Mouse (Mus musculus) ES-Bruce4 (cell line): Measurements from ENCODE around the gene Scn7a. TPM values are rescaled to one million over a fixed set of nuclear protein-coding genes. Genes with fewer than 3 reads are reported as not detected.

ENCODE experiments used
- H3K27ac ChIP-seq: 2 replicates; pipeline ENCODE4 v1.5.1; 2012; ENCODE audit warnings: low read length, inconsistent platforms; ENCODE audit not compliant: insufficient read depth
- H3K27me3 ChIP-seq: 2 replicates; pipeline ENCODE4 v1.6.1; 2012; ENCODE audit warnings: mild to moderate bottlenecking, low read length, inconsistent platforms; ENCODE audit not compliant: control insufficient read depth, poor library complexity, insufficient read depth, severe bottlenecking
- H3K36me3 ChIP-seq: 2 replicates; pipeline ENCODE4 v1.6.1; 2012; ENCODE audit warnings: inconsistent platforms, mild to moderate bottlenecking, low read length, moderate library complexity; ENCODE audit not compliant: control insufficient read depth, poor library complexity, insufficient read depth, severe bottlenecking
- H3K4me1 ChIP-seq: one replicate; pipeline ENCODE4 v1.8.1; 2011; ENCODE audit warnings: low read length; ENCODE audit not compliant: control insufficient read depth, insufficient read depth
- H3K4me3 ChIP-seq: 2 replicates; pipeline ENCODE4 v1.5.1; 2011; ENCODE audit warnings: low read depth, mild to moderate bottlenecking, low read length
- H3K9ac ChIP-seq: 2 replicates; pipeline ENCODE4 v1.6.1; 2012; ENCODE audit warnings: low read depth, mild to moderate bottlenecking, inconsistent platforms; ENCODE audit not compliant: poor library complexity, severe bottlenecking
- H3K9me3 ChIP-seq: replicated peaks from 2 replicates; pipeline ENCODE4 v1.6.1; 2012; ENCODE audit warnings: mild to moderate bottlenecking, low read length, inconsistent platforms; ENCODE audit not compliant: control insufficient read depth, poor library complexity, insufficient read depth, severe bottlenecking
- CTCF ChIP-seq: IDR thresholded peaks from one replicate; pipeline ENCODE4 v1.8.1; 2011; ENCODE audit warnings: low read depth, low read length
- EP300 ChIP-seq: IDR thresholded peaks from 2 replicates; pipeline ENCODE4 v1.6.1; 2011; ENCODE audit warnings: low read depth, low read length; ENCODE audit not compliant: insufficient read depth
- POLR2A ChIP-seq: IDR thresholded peaks from one replicate; pipeline ENCODE4 v1.8.1; 2011; ENCODE audit warnings: low read length; ENCODE audit not compliant: insufficient read depth
- polyA plus RNA-seq: library from polyadenylated mRNA; stranded (reverse); fragments of >200 nt; gene quantifications from 2 replicates; pipeline ENCODE4 v1.2.4, GENCODE M21; 2011; ENCODE audit warnings: low read depth; ENCODE audit not compliant: missing spikeins, insufficient read depth, insufficient read length

The Scn7a gene
- not detected in 2 replicates for polyA plus RNA-seq

- Histone ChIP-seq H3K4me3 (no peak within 1 kb of the TSS), H3K36me3 (no peaks in the 10 kb centered on the region), H3K27ac (no peak within 1 kb of the TSS), H3K9ac (no peak within 1 kb of the TSS), H3K27me3 (no peaks in the 10 kb centered on the region), H3K9me3 (no peaks in the 10 kb centered on the region), H3K4me1 (no peaks in the 10 kb centered on the region)
- TF ChIP-seq EP300 (no peak), POLR2A (no peak), CTCF (no peak)
Measured at GRCm38 (mm10) chr2:66784765-66785164, at the start of gene Scn7a. TSS of gene Scn7a (minus strand) at chr2:66784914.

DNA sequence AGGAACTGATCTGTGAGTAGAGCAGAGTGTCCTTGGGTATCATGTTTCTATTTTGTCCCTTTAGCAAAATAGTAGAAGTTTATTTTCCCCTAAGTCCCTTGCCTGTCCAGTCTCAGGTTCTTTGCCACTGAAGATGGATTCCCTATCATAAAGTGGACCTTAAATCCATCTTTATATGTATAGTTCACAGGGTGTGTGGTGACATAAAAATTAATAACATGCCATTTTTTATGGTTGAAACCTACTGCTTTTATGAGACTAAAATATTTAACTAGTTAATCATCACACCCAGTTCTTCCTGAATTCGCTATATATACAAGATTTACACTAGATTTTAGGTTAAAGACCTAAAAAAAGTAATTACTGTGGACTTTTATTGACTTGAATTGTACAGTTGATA, 43.0 kb upstream of the Scn7a start:
- no peaks in the 10 kb centered on the region for H3K27me3 ChIP-seq
- TF ChIP-seq POLR2A (no peak), CTCF (no peak), EP300 (no peak)
- no peaks in the 10 kb centered on the region for H3K36me3 ChIP-seq
- no peak overlapping the region for H3K4me3 ChIP-seq
- H3K9ac ChIP-seq, result no peak overlapping the region
- no peaks in the 10 kb centered on the region for H3K4me1 ChIP-seq
- H3K27ac ChIP-seq, result no peak overlapping the region
- no peaks in the 10 kb centered on the region for H3K9me3 ChIP-seq

DNA sequence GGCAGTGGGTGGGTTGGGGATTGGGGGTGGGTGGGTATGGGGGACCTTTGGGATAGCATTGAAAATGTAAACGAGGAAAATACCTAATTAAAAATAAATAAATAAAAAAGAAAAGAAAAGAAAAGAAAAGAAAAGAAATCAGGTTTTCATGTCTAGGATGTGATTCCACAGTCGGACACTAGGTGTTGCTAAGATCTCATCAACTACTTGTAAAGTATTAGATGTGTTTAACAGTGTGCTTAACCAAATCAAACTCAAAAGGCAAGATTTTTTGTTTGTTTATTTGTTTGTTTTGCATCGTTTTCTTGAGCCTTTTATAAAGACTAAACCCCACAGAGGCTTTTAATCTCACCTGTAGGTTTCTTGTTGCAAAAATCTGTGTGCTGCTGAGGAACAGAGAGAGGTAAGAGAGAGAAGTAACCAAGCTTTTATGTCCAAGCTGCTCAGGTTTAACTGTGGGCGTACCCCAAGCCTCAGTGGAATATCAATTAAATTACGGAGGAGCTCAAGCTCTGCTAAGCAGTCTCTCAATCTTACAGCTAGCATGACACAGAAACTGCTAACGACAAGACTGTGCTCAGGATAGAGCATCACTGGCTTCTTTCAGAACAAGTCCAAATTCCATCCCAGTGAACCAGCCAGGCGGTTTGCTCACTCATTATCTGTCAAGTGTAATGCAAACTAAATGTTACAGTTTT, 35.3 kb upstream of the Scn7a start:
- Histone ChIP-seq H3K4me3 (no peak overlapping the region), H3K9me3 (no peaks in the 10 kb centered on the region), H3K27ac (no peak overlapping the region), H3K36me3 (no peaks in the 10 kb centered on the region), H3K27me3 (no peaks in the 10 kb centered on the region), H3K9ac (no peak overlapping the region), H3K4me1 (no peaks in the 10 kb centered on the region)
- TF ChIP-seq POLR2A (no peak), CTCF (no peak)

DNA sequence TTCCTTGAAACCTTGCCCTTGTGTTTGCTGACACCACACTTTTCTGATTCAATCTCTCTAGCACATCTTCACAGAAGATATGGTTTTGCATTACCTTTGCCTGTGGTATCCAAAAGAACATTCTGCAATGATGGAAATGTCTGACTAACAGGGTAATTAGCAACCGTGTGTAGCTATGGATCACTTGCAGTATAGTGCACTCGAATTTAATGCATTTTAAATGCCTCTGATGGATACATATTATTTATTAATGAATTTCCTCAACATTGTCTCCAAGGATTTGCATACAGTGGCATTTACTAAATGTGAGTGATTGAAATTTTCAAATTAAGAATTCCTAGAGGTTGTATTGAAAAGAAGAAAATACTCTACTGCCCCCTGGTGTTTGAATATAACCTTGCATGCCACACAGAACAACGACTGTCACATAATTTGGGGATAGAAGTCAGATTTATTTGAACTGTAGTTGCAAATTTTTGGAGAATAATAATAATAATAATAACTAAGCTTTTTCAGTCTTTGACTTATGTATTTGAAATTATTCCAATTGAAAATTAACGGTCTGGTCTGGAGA, 15.0 kb upstream of the Scn7a start:
- H3K4me1 ChIP-seq, result no peaks in the 10 kb centered on the region
- no peak overlapping the region for H3K4me3 ChIP-seq
- H3K27me3 ChIP-seq, result no peaks in the 10 kb centered on the region
- no peaks in the 10 kb centered on the region for H3K36me3 ChIP-seq
- TF ChIP-seq EP300 (no peak), POLR2A (no peak), CTCF (no peak)
- H3K9me3 ChIP-seq, result no peaks in the 10 kb centered on the region
- H3K9ac ChIP-seq, result no peak overlapping the region
- no peak overlapping the region for H3K27ac ChIP-seq

- Histone ChIP-seq H3K9me3 (no peaks in the 10 kb centered on the region), H3K4me1 (no peaks in the 10 kb centered on the region), H3K27ac (no peak overlapping the region), H3K9ac (no peak overlapping the region), H3K27me3 (no peaks in the 10 kb centered on the region), H3K36me3 (no peaks in the 10 kb centered on the region), H3K4me3 (no peak overlapping the region)
- no peak for TF ChIP-seq EP300
- TF ChIP-seq POLR2A, result no peak
- no peak for TF ChIP-seq CTCF
Measured at GRCm38 (mm10) chr2:66797493-66797892, 12.8 kb upstream of the Scn7a start.

- H3K4me3 ChIP-seq, result no peak overlapping the region
- TF ChIP-seq EP300, result no peak
- no peak for TF ChIP-seq POLR2A
- no peak for TF ChIP-seq CTCF
Measured at GRCm38 (mm10) chr2:66791629-66792028, 6.9 kb upstream of the Scn7a start.

More at GRCm38 (mm10) chr2:66791629-66792028, 6.9 kb upstream of the Scn7a start:
- Histone ChIP-seq H3K4me1 (no peaks in the 10 kb centered on the region), H3K9me3 (no peaks in the 10 kb centered on the region), H3K9ac (no peak overlapping the region), H3K27me3 (no peaks in the 10 kb centered on the region; the same call in 1 of the 2 replicates), H3K27ac (no peak overlapping the region), H3K36me3 (no peaks in the 10 kb centered on the region)
